ENCODE assay signal across 9 mouse cellular contexts in genomic region chr7:80740954-80741353, GRCm38 (mm10). TPM values are rescaled to one million over a fixed set of nuclear protein-coding genes. Genes with fewer than 3 reads are reported as not detected.
DNase-seq lines count a peak whose midpoint lies in the region; ATAC-seq and TF ChIP-seq lines count a peak whose summit lies in the region.
"Had no signal": no experiment of that assay in that cellular context is flagged by ENCODE, and none has a peak within 500 bp of the region (broad histone marks: within the 10 kb centered on the region; RNA-seq: fewer than 3 reads in every experiment).

No protein-coding gene starts in this region.

- 33% methylated on average over 7 of the region's 7 CpGs for WGBS in small intestine, adult 2 months

- DNase-seq in ES-CJ7 (ENCODE audit: low read depth, low spot score) = peak; percentile 80
- DNase-seq in adrenal gland, adult (ENCODE audit: inconsistent age in 2 of 2, low spot score in 1 of 2) = peak; percentile 86 to 90
- DNase-seq in embryo, embryonic 11.5 days (ENCODE audit: low read depth, low spot score) = peak; percentile 42
- DNase-seq in heart, postnatal 10 days = peak; percentile 90 to 92
- peak; percentile 53 to 64 for DNase-seq in layer of hippocampus, adult 8-10 months (ENCODE audit: low spot score in 2 of 2)
- peak; percentile 88 for DNase-seq in lung, postnatal 36 days

- ATAC-seq in erythroid progenitor cell, adult 5-6 weeks (replicated peaks; ENCODE audit: low FRiP score, poor library complexity, severe bottlenecking) = no peak

- intact Hi-C loops in heart, postnatal 10 days (cut with DNase I) = loop anchor here (1.0 to 5.0 kb wide), 2 partner anchors 61 to 108 kb away; no protein-coding TSS in a partner anchor

- no peaks in the 10 kb centered on the region for H3K4me1 ChIP-seq in small intestine, adult 2 months (ENCODE audit: control insufficient read depth, insufficient read depth, insufficient read length, low read length)

- H3K36me3 ChIP-seq in small intestine, adult 2 months (ENCODE audit: control insufficient read depth, insufficient read depth, low read length) = peaks cover 85% of the 10 kb centered on the region

- no peak overlapping the region for H3K4me3 ChIP-seq in small intestine, adult 2 months (ENCODE audit: low read depth, low read length)
- H3K4me3 ChIP-seq: limb, embryonic 15.5 days had no signal

- no peak overlapping the region for H3K27ac ChIP-seq in small intestine, adult 2 months (ENCODE audit: insufficient read depth, low read depth, low read length)
- H3K27ac ChIP-seq: limb, embryonic 15.5 days had no signal

- TF ChIP-seq CTCF in small intestine, adult 2 months (IDR thresholded peaks at IDR 0.05; ENCODE audit: extremely low read depth, insufficient read length, insufficient replicate concordance, low read depth, low read length) = peak; percentile 73; the same call in 1 of the 2 replicates

- H3K27me3 ChIP-seq in small intestine, adult 2 months (ENCODE audit: control insufficient read depth, insufficient read depth, low read length) = no peaks in the 10 kb centered on the region
- H3K27me3 ChIP-seq: limb, embryonic 15.5 days had no signal

- TF ChIP-seq POLR2A in small intestine, adult 2 months (IDR thresholded peaks at IDR 0.05; ENCODE audit: low read depth, low read length) = no peak

RNA-seq across cellular contexts. Expression of gene Crtc3, which starts 52.3 kb away (rescaled TPM):
- total RNA-seq in heart, postnatal 10 days (2021) = 10 to 100 TPM; 20.6 to 20.7 TPM
- total RNA-seq in layer of hippocampus, adult 8-10 months (2022) = 10 to 100 TPM; 20.5 to 24.6 (median 21.8) TPM
- 11.0 and 15.7 TPM in 2 replicates for polyA plus RNA-seq in small intestine, adult 2 months (2012; rRNA removed)
- 6.8 and 23.9 TPM in 2 replicates for total RNA-seq in erythroid progenitor cell, adult 5-6 weeks (2015; ENCODE audit: low replicate concordance)
- total RNA-seq in erythroid progenitor cell, adult 5-6 weeks (2017; ENCODE audit: low replicate concordance) = 2.2 and 2.4 TPM in 2 replicates
